Mouse (Mus musculus): ENCODE measurements around the gene Wipf1. TPM values are rescaled to one million over a fixed set of nuclear protein-coding genes. Genes with fewer than 3 reads are reported as not detected.

The Wipf1 gene
- polyA plus RNA-seq, 1 experiment from 2014 or later, result 5.7 TPM

DNA sequence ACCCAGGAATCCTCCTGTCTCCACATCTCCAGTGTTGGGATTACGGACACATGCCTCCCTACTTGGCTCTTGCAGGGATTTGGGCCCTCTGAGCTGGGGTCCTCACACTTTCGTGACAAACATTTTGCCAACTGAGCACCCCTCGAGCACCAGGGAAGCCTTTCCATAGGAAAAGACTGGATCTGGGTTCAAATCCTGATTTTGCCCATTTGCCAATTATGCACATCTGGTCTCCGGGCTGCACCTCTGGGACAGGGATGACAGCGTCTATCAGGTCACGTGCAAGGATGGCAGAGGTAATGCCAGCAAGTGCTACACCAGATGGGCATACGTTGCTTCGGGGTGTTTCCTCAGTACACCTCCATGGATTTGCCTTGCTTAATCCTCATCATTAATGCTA, 119.5 kb downstream of the Wipf1 start:
- Histone ChIP-seq H3K4me2 (no peak overlapping the region), H3K4me1 (no peaks in the 10 kb centered on the region), H3K27me3 (replicated peaks) (peaks cover 11% of the 10 kb centered on the region; the same call in 1 of the 2 replicates), H3K27ac (no peak overlapping the region), H3K9ac (no peak overlapping the region), H3K36me3 (no peaks in the 10 kb centered on the region), H3K9me3 (replicated peaks) (no peaks in the 10 kb centered on the region), H3K4me3 (no peak overlapping the region)
- no peak for ATAC-seq
- WGBS (ENCODE audit: insufficient replicate concordance), result 79% methylated on average over 8 of the region's 8 CpGs

DNA sequence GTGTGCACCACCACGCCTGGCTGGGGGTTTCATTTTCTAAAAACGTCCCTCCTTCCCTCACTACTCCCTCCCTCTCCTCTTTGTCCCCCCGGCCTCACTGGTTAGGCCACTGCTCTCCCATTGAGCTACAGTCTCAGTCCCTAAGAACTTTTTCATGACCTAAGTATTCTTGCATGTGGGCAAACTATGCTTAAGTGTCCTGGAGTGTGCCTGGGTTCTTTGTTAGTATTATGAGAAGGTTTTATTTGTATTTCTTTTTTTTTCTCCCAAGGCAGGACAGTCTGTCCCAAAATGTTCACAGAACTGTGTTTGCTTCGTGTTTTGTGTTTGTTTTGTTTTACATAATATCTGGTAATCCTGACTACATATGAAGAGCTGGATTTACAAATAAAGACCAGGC, 121.9 kb downstream of the Wipf1 start:
- no peak for ATAC-seq
- Histone ChIP-seq H3K4me3 (no peak overlapping the region), H3K9me3 (replicated peaks) (no peaks in the 10 kb centered on the region), H3K27me3 (replicated peaks) (peaks cover 6% of the 10 kb centered on the region; the same call in 1 of the 2 replicates), H3K36me3 (no peaks in the 10 kb centered on the region), H3K4me2 (no peak overlapping the region), H3K4me1 (no peaks in the 10 kb centered on the region), H3K27ac (no peak overlapping the region), H3K9ac (no peak overlapping the region)
- WGBS (ENCODE audit: insufficient replicate concordance), result 54% methylated on average over 4 of the region's 4 CpGs

DNA sequence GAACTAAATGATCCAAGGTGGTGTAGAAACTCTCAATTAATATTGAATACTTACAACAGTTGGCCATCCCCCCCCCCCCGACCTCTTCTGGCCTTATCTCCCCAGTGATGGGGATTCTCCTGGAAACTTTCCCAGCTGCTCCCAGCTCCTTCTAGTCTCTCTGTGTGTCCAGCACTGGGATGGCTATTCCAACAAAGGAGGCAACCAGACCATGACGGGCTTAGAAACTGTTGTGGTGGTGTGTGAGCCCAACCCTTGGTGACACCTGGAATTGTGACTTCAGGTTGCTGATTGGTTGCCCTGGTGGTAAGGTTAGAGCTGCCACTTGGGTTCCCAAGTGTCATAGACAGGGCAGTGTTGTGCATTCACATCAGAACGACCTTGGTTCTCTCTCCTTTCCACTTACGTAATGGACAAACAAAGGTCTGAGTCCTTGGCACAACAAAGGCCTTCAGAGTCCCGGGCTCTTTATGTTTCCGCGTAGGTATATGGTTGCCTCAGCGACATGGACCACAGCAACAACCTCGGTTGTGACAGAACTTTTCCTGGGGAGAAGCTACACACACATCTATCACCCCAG, 123.1 kb downstream of the Wipf1 start:
- H3K36me3 ChIP-seq, result no peaks in the 10 kb centered on the region
- no peak overlapping the region for H3K27ac ChIP-seq
- H3K9ac ChIP-seq, result no peak overlapping the region
- H3K4me3 ChIP-seq, result no peak overlapping the region
- no peak overlapping the region for H3K4me2 ChIP-seq
- no peaks in the 10 kb centered on the region for H3K9me3 ChIP-seq (replicated peaks)
- H3K27me3 ChIP-seq (replicated peaks), result peaks cover 6% of the 10 kb centered on the region; the same call in 1 of the 2 replicates
- ATAC-seq, result no peak
- H3K4me1 ChIP-seq, result no peaks in the 10 kb centered on the region
- WGBS (ENCODE audit: insufficient replicate concordance), result 68% methylated on average over 9 of the region's 9 CpGs

DNA sequence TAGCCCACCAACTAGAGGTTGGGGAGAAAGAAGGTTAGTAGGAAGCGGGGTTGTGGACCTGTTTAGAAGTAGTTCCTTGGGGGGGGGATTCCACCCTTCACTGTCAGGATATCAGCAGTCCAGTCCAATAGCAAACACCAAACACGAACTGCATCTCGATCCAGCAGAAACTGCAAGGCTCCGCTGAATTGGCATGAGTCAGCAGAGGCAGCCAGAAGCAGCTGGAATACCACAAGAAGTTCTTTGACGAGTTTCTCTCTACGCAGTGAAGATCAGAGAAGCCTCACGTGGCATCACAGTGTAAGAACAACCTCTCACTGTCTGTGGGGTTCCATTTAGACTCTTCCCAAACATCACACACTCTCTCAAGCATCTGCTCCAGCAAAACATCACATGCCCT, 124.6 kb downstream of the Wipf1 start:
- H3K27ac ChIP-seq, result no peak overlapping the region
- H3K4me2 ChIP-seq, result no peak overlapping the region
- no peaks in the 10 kb centered on the region for H3K4me1 ChIP-seq
- H3K4me3 ChIP-seq, result no peak overlapping the region
- H3K9ac ChIP-seq, result no peak overlapping the region
- peaks cover 4% of the 10 kb centered on the region; the same call in 1 of the 2 replicates for H3K27me3 ChIP-seq (replicated peaks)
- no peak for ATAC-seq
- 72% methylated on average over 7 of the region's 7 CpGs for WGBS (ENCODE audit: insufficient replicate concordance)
- H3K36me3 ChIP-seq, result no peaks in the 10 kb centered on the region
- H3K9me3 ChIP-seq (replicated peaks), result no peaks in the 10 kb centered on the region

DNA sequence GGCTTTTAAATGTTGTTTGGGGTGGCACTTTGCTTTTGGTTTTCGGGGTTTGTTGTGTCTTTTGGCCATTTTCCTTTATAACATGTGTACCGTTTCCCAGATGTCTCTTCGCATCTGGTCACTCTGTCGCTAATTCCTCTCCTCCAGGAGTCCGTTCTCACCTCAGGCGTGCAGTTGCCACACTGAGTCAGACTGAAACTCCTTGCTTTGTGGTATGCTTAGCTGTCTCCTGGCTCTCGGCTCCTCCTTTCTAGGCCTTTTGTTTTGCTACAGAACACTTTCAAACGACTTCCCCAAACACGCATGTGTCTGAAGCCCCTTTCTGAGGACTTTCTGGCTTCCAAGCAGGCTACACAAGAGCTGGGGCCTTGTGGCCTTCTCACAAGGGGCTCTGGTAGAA, 125.1 kb downstream of the Wipf1 start:
- Histone ChIP-seq H3K4me1 (no peaks in the 10 kb centered on the region), H3K27ac (no peak overlapping the region), H3K9ac (no peak overlapping the region), H3K36me3 (no peaks in the 10 kb centered on the region), H3K4me2 (no peak overlapping the region), H3K27me3 (replicated peaks) (peaks cover 4% of the 10 kb centered on the region; the same call in 1 of the 2 replicates), H3K9me3 (replicated peaks) (no peaks in the 10 kb centered on the region), H3K4me3 (no peak overlapping the region)
- WGBS (ENCODE audit: insufficient replicate concordance), result 74% methylated on average over 9 of the region's 9 CpGs
- ATAC-seq, result no peak

DNA sequence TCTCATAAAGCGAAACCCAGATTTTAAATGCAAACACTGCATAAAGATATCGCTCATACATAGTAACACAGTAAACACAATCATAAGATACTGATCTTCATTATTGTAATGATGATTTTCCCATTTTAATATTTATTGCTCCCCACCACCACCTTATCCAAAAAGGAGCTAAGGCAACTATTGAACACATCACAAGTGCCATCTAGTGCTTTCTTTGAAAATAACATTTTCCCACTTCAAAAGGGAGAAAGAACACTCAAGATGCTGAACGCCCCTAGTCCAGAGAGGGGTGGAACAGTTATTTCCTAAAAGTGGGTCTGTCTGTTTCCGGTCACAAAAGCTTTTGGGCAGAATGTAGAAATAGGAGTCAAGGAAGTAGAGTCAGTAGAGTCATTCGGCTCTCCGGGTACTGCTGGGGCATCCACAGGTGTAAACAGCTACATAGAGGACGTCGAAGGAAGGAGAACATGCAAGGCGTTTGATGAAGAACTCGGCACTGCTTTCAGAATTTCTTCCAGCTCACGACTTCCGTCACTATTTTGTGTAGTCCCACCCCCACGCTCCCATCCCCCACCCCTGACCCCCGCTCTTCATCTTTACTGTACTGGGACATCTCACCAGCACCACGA, 126.0 kb downstream of the Wipf1 start:
- H3K27me3 ChIP-seq (replicated peaks), result peaks cover 7% of the 10 kb centered on the region; the same call in 1 of the 2 replicates
- H3K4me2 ChIP-seq, result no peak overlapping the region
- no peak overlapping the region for H3K9ac ChIP-seq
- no peaks in the 10 kb centered on the region for H3K9me3 ChIP-seq (replicated peaks)
- WGBS (ENCODE audit: insufficient replicate concordance), result 63% methylated on average over 15 of the region's 15 CpGs
- H3K4me1 ChIP-seq, result no peaks in the 10 kb centered on the region
- ATAC-seq, result no peak
- no peak overlapping the region for H3K4me3 ChIP-seq
- H3K27ac ChIP-seq, result no peak overlapping the region
- no peaks in the 10 kb centered on the region for H3K36me3 ChIP-seq

DNA sequence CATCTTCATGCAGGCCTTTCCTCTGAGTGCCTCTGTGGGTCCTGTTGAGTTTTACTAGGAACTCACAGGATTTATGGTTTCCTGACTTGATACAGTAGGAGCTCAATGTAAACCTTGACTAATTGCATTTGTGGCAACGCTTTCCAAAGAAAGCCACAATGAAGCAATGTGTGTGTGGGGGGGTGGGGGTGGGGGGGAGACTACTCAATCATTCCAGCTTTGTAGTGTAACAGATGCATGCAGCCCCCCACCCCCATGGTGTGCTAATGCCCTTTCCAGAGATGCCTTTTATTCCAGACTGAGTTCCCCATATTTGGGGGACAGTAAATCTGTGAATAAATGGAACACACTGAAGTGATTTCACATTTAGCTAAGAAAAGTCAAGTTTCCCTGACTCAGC, 127.8 kb downstream of the Wipf1 start:
- 37% methylated on average over 1 of the region's 1 CpGs for WGBS (ENCODE audit: insufficient replicate concordance)
- H3K9me3 ChIP-seq (replicated peaks), result no peaks in the 10 kb centered on the region
- H3K9ac ChIP-seq, result no peak overlapping the region
- peaks cover 14% of the 10 kb centered on the region for H3K27me3 ChIP-seq (replicated peaks)
- no peaks in the 10 kb centered on the region for H3K4me1 ChIP-seq
- H3K4me2 ChIP-seq, result no peak overlapping the region
- no peak for ATAC-seq
- H3K36me3 ChIP-seq, result no peaks in the 10 kb centered on the region
- H3K4me3 ChIP-seq, result no peak overlapping the region
- no peak overlapping the region for H3K27ac ChIP-seq

DNA sequence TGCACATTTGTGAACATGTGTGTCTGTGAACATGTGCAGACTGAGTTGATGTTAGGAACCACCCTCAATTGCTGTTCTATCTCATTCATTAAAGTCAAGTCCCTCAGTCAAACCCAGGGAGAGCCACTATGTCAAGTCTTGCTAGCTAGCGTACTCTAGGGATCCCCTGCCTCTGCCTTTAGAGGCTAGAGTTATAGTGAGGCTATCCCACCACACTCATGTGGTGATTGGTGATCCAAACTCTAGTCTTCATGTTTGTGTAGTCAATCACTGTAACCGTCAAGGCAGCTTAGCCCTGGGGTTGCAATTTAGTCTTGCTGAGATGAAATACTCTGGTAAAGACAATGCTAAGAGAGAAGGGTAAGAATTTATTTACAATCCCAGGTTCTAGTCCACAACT, 132.1 kb downstream of the Wipf1 start:
- Histone ChIP-seq H3K36me3 (no peaks in the 10 kb centered on the region), H3K9ac (no peak overlapping the region), H3K4me3 (no peak overlapping the region), H3K27ac (no peak overlapping the region), H3K27me3 (replicated peaks) (peaks cover 35% of the 10 kb centered on the region), H3K9me3 (replicated peaks) (no peaks in the 10 kb centered on the region), H3K4me1 (no peaks in the 10 kb centered on the region), H3K4me2 (no peak overlapping the region)
- 75% methylated on average over 2 of the region's 2 CpGs for WGBS (ENCODE audit: insufficient replicate concordance)
- ATAC-seq, result no peak

DNA sequence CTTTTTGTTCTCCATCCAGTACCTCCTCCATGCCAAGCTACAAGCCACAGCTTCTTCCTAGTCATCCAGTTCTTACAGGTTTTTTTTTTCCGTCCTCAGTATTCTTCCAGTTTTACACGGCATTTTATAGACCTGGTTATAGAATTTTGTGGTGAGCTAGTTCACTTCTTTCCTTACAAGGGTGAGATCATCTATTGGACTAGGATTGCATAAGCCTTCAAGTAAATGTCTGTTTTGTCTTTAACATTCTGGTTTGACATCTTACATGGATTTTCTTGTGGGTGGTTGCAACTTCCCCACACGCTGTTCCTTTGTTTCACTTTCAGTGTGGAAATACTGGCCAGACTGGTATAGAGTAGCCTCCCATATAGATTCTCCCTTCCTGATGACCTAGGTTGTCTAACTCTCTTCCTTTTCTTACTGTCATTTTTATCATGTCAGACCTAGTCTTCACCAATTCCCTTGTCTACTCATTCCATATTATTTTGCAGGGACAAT, 132.7 kb downstream of the Wipf1 start:
- Histone ChIP-seq H3K9ac (no peak overlapping the region), H3K4me2 (no peak overlapping the region), H3K27ac (no peak overlapping the region), H3K4me1 (no peaks in the 10 kb centered on the region), H3K27me3 (replicated peaks) (peaks cover 35% of the 10 kb centered on the region), H3K9me3 (replicated peaks) (no peaks in the 10 kb centered on the region), H3K36me3 (no peaks in the 10 kb centered on the region), H3K4me3 (no peak overlapping the region)
- 75% methylated on average over 3 of the region's 3 CpGs for WGBS (ENCODE audit: insufficient replicate concordance)
- ATAC-seq, result no peak

DNA sequence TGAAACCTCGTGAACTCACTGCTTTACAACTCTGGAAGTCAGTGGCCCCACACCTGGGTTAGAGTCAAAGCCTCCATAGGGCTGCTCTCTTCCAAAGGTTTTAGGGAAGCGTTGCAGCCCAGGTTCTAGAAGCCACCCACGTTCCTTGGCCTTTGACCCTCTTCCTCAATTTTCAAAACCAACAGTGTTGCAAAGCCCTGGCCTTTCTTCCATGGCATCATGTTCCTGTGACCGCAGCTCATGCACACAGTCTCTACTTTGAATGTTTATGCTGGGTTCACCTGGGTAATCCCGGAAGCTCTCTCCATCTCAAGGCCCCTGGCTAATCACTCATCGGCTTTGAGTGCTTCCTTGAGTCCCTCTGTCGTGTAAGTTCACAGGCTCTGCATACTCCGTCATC, 134.0 kb downstream of the Wipf1 start:
- no peak for ATAC-seq
- Histone ChIP-seq H3K27me3 (replicated peaks) (peaks cover 36% of the 10 kb centered on the region), H3K27ac (no peak overlapping the region), H3K36me3 (no peaks in the 10 kb centered on the region), H3K4me1 (no peaks in the 10 kb centered on the region), H3K9me3 (replicated peaks) (no peaks in the 10 kb centered on the region), H3K4me2 (no peak overlapping the region), H3K9ac (no peak overlapping the region), H3K4me3 (no peak overlapping the region)
- WGBS (ENCODE audit: insufficient replicate concordance), result 64% methylated on average over 8 of the region's 8 CpGs

DNA sequence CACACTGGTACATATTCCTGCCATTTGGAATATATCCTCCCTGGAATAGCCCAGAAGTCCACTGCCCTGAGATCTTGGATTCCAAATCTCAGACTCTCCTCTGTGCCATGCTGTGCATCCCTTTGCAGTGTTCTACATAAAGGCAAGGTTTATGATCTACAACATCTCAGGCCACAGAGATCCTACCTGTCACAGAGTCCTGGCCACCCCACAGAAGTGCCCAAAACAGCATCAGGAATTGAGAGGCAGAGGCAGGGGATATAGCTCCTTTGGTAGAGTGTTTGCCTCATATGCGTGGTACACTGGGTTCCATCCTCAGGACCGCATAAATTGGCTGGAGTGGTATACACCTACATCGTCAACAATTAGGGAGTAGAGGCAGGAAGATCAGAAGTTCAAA, 135.1 kb downstream of the Wipf1 start:
- 73% methylated on average over 3 of the region's 3 CpGs for WGBS (ENCODE audit: insufficient replicate concordance)
- H3K27me3 ChIP-seq (replicated peaks), result peaks cover 36% of the 10 kb centered on the region

DNA sequence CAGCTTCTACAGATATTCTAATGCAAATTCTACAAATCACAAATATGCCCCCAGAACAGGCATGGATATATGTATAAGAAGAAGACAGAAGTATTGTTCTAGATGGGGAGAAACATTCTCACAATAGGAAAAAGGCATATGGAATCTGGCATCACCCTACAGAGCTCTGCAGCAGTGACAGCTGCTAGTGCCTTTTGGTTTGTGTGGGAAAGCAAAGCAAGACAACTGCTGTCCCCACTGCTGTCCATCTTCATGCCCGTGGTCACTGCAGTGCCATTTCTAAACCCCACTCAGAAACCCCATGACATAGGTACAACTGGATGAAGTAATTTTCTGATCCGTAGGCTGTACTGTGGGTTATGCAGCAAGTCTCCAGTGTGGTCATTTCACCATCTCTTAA, 136.8 kb downstream of the Wipf1 start:
- no peak overlapping the region for H3K4me2 ChIP-seq
- no peak for ATAC-seq
- no peak overlapping the region for H3K9ac ChIP-seq
- H3K4me1 ChIP-seq, result no peaks in the 10 kb centered on the region
- H3K4me3 ChIP-seq, result no peak overlapping the region
- 61% methylated on average over 2 of the region's 2 CpGs for WGBS (ENCODE audit: insufficient replicate concordance)
- H3K36me3 ChIP-seq, result no peaks in the 10 kb centered on the region
- no peak overlapping the region for H3K27ac ChIP-seq
- no peaks in the 10 kb centered on the region for H3K9me3 ChIP-seq (replicated peaks)
- H3K27me3 ChIP-seq (replicated peaks), result peaks cover 31% of the 10 kb centered on the region

More for the DNA sequence above, 135.1 kb downstream of the Wipf1 start:
- Histone ChIP-seq H3K9ac (no peak overlapping the region), H3K9me3 (replicated peaks) (no peaks in the 10 kb centered on the region), H3K36me3 (no peaks in the 10 kb centered on the region), H3K4me1 (no peaks in the 10 kb centered on the region), H3K4me2 (no peak overlapping the region), H3K4me3 (no peak overlapping the region), H3K27ac (no peak overlapping the region)
- no peak for ATAC-seq
